Mouse (Mus musculus): Measurements from ENCODE around the gene Rars. TPM values are rescaled to one million over a fixed set of nuclear protein-coding genes. Genes with fewer than 3 reads are reported as not detected.
"Not testable (repeated sequence)": the region's sequence is repeated elsewhere in the genome, so short reads cannot be mapped to it uniquely, and the experiment has no call there.

Gene Rars
- polyA plus RNA-seq, 1 experiment: 159 TPM

GRCm38 (mm10) chr11:35798874-35799273 lies 35.4 kb downstream of the Rars start, which contains the start of gene Fbll1:
Fbll1 (minus strand) TSS chr11:35798884.
- Histone ChIP-seq H3K4me3 (ENCODE audit: insufficient read depth, low read length) (no peak within 1 kb of the TSS), H3K27ac (ENCODE audit: insufficient read depth, low read length) (no peak within 1 kb of the TSS), H3K4me1 (ENCODE audit: control insufficient read depth, insufficient read depth, low read length) (no peaks in the 10 kb centered on the region)
- TF ChIP-seq POLR2A (IDR thresholded peaks at IDR 0.05; ENCODE audit: low read depth, low read length): no peak
- TF ChIP-seq CTCF (IDR thresholded peaks at IDR 0.05; ENCODE audit: borderline replicate concordance, insufficient read depth, low read length): no peak

- no peak overlapping the region for H3K27ac ChIP-seq (ENCODE audit: insufficient read depth, low read length)
- no peak overlapping the region for H3K4me3 ChIP-seq (ENCODE audit: insufficient read depth, low read length)
- TF ChIP-seq POLR2A (IDR thresholded peaks at IDR 0.05; ENCODE audit: low read depth, low read length): no peak
- no peak for TF ChIP-seq CTCF (IDR thresholded peaks at IDR 0.05; ENCODE audit: borderline replicate concordance, insufficient read depth, low read length)
- no peaks in the 10 kb centered on the region for H3K4me1 ChIP-seq (ENCODE audit: control insufficient read depth, insufficient read depth, low read length)
Measured at GRCm38 (mm10) chr11:35798495-35798820, 35.8 kb downstream of the Rars start.

GRCm38 (mm10) chr11:35797751-35798494 lies 36.4 kb downstream of the Rars start:
- no peak for TF ChIP-seq POLR2A (IDR thresholded peaks at IDR 0.05; ENCODE audit: low read depth, low read length)
- TF ChIP-seq CTCF (IDR thresholded peaks at IDR 0.05; ENCODE audit: borderline replicate concordance, insufficient read depth, low read length): no peak
- Histone ChIP-seq H3K4me1 (ENCODE audit: control insufficient read depth, insufficient read depth, low read length) (no peaks in the 10 kb centered on the region), H3K27ac (ENCODE audit: insufficient read depth, low read length) (no peak overlapping the region), H3K4me3 (ENCODE audit: insufficient read depth, low read length) (no peak overlapping the region)

GRCm38 (mm10) chr11:35792800-35793199 lies 41.5 kb downstream of the Rars start:
- H3K27ac ChIP-seq (ENCODE audit: insufficient read depth, low read length); H3K4me1 ChIP-seq (ENCODE audit: control insufficient read depth, insufficient read depth, low read length); H3K4me3 ChIP-seq (ENCODE audit: insufficient read depth, low read length): not testable (repeated sequence)

GRCm38 (mm10) chr11:35788443-35788842 lies 45.9 kb downstream of the Rars start:
- no peak for TF ChIP-seq CTCF (IDR thresholded peaks at IDR 0.05; ENCODE audit: borderline replicate concordance, insufficient read depth, low read length)
- Histone ChIP-seq H3K27ac (ENCODE audit: insufficient read depth, low read length) (no peak overlapping the region), H3K4me1 (ENCODE audit: control insufficient read depth, insufficient read depth, low read length) (no peaks in the 10 kb centered on the region), H3K4me3 (ENCODE audit: insufficient read depth, low read length) (no peak overlapping the region)

GRCm38 (mm10) chr11:35784537-35784936 lies 49.8 kb downstream of the Rars start:
- TF ChIP-seq CTCF (IDR thresholded peaks at IDR 0.05; ENCODE audit: borderline replicate concordance, insufficient read depth, low read length) (no peak), POLR2A (IDR thresholded peaks at IDR 0.05; ENCODE audit: low read depth, low read length) (no peak)
- Histone ChIP-seq H3K4me1 (ENCODE audit: control insufficient read depth, insufficient read depth, low read length) (no peaks in the 10 kb centered on the region), H3K27ac (ENCODE audit: insufficient read depth, low read length) (no peak overlapping the region), H3K4me3 (ENCODE audit: insufficient read depth, low read length) (no peak overlapping the region)

GRCm38 (mm10) chr11:35784002-35784401 lies 50.3 kb downstream of the Rars start:
- Histone ChIP-seq H3K4me1 (ENCODE audit: control insufficient read depth, insufficient read depth, low read length) (no peaks in the 10 kb centered on the region), H3K27ac (ENCODE audit: insufficient read depth, low read length) (no peak overlapping the region), H3K4me3 (ENCODE audit: insufficient read depth, low read length) (no peak overlapping the region)
- TF ChIP-seq CTCF (IDR thresholded peaks at IDR 0.05; ENCODE audit: borderline replicate concordance, insufficient read depth, low read length) (no peak), POLR2A (IDR thresholded peaks at IDR 0.05; ENCODE audit: low read depth, low read length) (no peak)

GRCm38 (mm10) chr11:35783038-35783437 lies 51.3 kb downstream of the Rars start:
- no peaks in the 10 kb centered on the region for H3K4me1 ChIP-seq (ENCODE audit: control insufficient read depth, insufficient read depth, low read length)
- TF ChIP-seq POLR2A (IDR thresholded peaks at IDR 0.05; ENCODE audit: low read depth, low read length) (no peak), CTCF (IDR thresholded peaks at IDR 0.05; ENCODE audit: borderline replicate concordance, insufficient read depth, low read length) (no peak)
- no peak overlapping the region for H3K27ac ChIP-seq (ENCODE audit: insufficient read depth, low read length)
- no peak overlapping the region for H3K4me3 ChIP-seq (ENCODE audit: insufficient read depth, low read length)

GRCm38 (mm10) chr11:35782444-35782843 lies 51.9 kb downstream of the Rars start:
- Histone ChIP-seq H3K4me1 (ENCODE audit: control insufficient read depth, insufficient read depth, low read length) (no peaks in the 10 kb centered on the region), H3K4me3 (ENCODE audit: insufficient read depth, low read length) (no peak overlapping the region), H3K27ac (ENCODE audit: insufficient read depth, low read length) (no peak overlapping the region)
- TF ChIP-seq CTCF (IDR thresholded peaks at IDR 0.05; ENCODE audit: borderline replicate concordance, insufficient read depth, low read length) (no peak), POLR2A (IDR thresholded peaks at IDR 0.05; ENCODE audit: low read depth, low read length) (no peak)

- Histone ChIP-seq H3K27ac (ENCODE audit: insufficient read depth, low read length) (no peak overlapping the region), H3K4me3 (ENCODE audit: insufficient read depth, low read length) (no peak overlapping the region), H3K4me1 (ENCODE audit: control insufficient read depth, insufficient read depth, low read length) (no peaks in the 10 kb centered on the region)
- no peak for TF ChIP-seq CTCF (IDR thresholded peaks at IDR 0.05; ENCODE audit: borderline replicate concordance, insufficient read depth, low read length)
- no peak for TF ChIP-seq POLR2A (IDR thresholded peaks at IDR 0.05; ENCODE audit: low read depth, low read length)
Measured at GRCm38 (mm10) chr11:35780336-35780735, 54.0 kb downstream of the Rars start.

GRCm38 (mm10) chr11:35776452-35776851 lies 57.9 kb downstream of the Rars start:
- Histone ChIP-seq H3K4me1 (ENCODE audit: control insufficient read depth, insufficient read depth, low read length) (no peaks in the 10 kb centered on the region), H3K27ac (ENCODE audit: insufficient read depth, low read length) (no peak overlapping the region), H3K4me3 (ENCODE audit: insufficient read depth, low read length) (no peak overlapping the region)
- TF ChIP-seq POLR2A (IDR thresholded peaks at IDR 0.05; ENCODE audit: low read depth, low read length): no peak
- no peak for TF ChIP-seq CTCF (IDR thresholded peaks at IDR 0.05; ENCODE audit: borderline replicate concordance, insufficient read depth, low read length)

All from embryonic fibroblast, embryonic 13.5 days (primary cell).